Mouse (Mus musculus) intestine, postnatal 0 days (tissue): Measurements from ENCODE around the gene Gatad1. TPM values are rescaled to one million over a fixed set of nuclear protein-coding genes. Genes with fewer than 3 reads are reported as not detected.

Source experiments
- ATAC-seq: fragments of 200-750 bp; cut with Nextera tagmentation; 2 replicates; pipeline ENCODE4 v1.8.0; 2017; ENCODE audit warnings: mild to moderate bottlenecking, moderate TSS enrichment, moderate library complexity
- H3K27ac ChIP-seq: fragments of 300-500 bp; sonication (generic); 2 replicates; pipeline ENCODE4 v1.5.1; 2014; ENCODE audit warnings: mild to moderate bottlenecking, low read depth, low read length, moderate library complexity
- H3K27me3 ChIP-seq: fragments of 300-500 bp; sonication (generic); replicated peaks from 2 replicates; pipeline ENCODE4 v1.6.1; 2014; ENCODE audit warnings: low read length, mixed read lengths; ENCODE audit not compliant: control insufficient read depth, insufficient read depth
- H3K36me3 ChIP-seq: fragments of 300-500 bp; sonication (generic); 2 replicates; pipeline ENCODE4 v1.6.1; 2014; ENCODE audit warnings: mild to moderate bottlenecking, moderate library complexity; ENCODE audit not compliant: control insufficient read depth, insufficient read depth
- H3K4me1 ChIP-seq: fragments of 300-500 bp; sonication (generic); replicated peaks from 2 replicates; pipeline ENCODE4 v1.6.1; 2014; ENCODE audit warnings: antibody characterized with exemption, low read length, mixed read lengths; ENCODE audit not compliant: control insufficient read depth, insufficient read depth
- H3K4me2 ChIP-seq: fragments of 300-500 bp; sonication (generic); replicated peaks from 2 replicates; pipeline ENCODE4 v1.6.1; 2014; ENCODE audit warnings: low read depth, mild to moderate bottlenecking, moderate library complexity
- H3K4me3 ChIP-seq: fragments of 300-500 bp; sonication (generic); 2 replicates; pipeline ENCODE4 v1.5.1; 2014; ENCODE audit warnings: low read depth, low read length
- H3K9ac ChIP-seq: fragments of 300-500 bp; sonication (generic); 2 replicates; pipeline ENCODE4 v1.6.1; 2014; ENCODE audit warnings: mild to moderate bottlenecking, low read depth, low read length
- H3K9me3 ChIP-seq: fragments of 300-500 bp; sonication (generic); 2 replicates; pipeline ENCODE4 v1.6.1; 2016; ENCODE audit warnings: mixed run types; ENCODE audit not compliant: control insufficient read depth
- CTCF ChIP-seq: sonication (generic); IDR thresholded peaks from 2 replicates; pipeline ENCODE4 v1.5.1; 2016; ENCODE audit warnings: low read depth, mild to moderate bottlenecking, control low read depth, antibody characterized with exemption, moderate library complexity
- WGBS: fragments of 180-500 bp; shearing (Covaris S2); extraction: QIAGEN DNeasy Blood & Tissue Kit; methylation state at CpG from one replicate; pipeline ENCODE4 v1.1.7; 2014; 5-methylcytosine and 5-hydroxymethylcytosine counted together
- polyA plus RNA-seq: library from polyadenylated mRNA; unstranded; fragments of >200 nt; fragmentation: Nextera tagmentation; extraction: Ambion mirVana; gene quantifications from 2 replicates; pipeline ENCODE4 v1.2.1, GENCODE M21; 2015

Gatad1 gene
- polyA plus RNA-seq, 1 experiment from 2014 or later: 41.8 TPM

DNA sequence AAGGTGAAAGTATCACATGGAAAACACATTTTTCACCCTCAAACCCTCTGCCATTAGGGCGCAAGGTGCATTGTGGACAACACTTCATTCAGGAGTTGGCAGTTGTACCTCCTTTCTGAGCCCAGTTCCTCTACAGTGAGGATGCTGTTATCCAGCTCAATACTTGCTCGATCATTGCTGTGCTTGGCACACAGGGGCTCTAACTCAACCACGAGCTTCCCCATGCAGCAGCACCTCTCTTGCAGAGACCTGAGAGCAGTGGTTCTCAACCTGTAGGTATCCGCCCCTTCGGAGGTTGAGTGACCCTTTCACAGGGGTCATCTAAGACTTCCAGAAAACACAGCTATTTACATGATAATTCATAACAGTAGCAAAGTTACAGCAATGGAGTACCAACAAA is 5.4 kb downstream of the Gatad1 start:
- 84% methylated on average over 5 of the region's 5 CpGs for WGBS
- H3K9me3 ChIP-seq: no peaks in the 10 kb centered on the region
- no peak overlapping the region for H3K4me2 ChIP-seq
- no peak overlapping the region for H3K27ac ChIP-seq
- H3K4me3 ChIP-seq: no peak overlapping the region
- ATAC-seq: no peak
- no peak overlapping the region for H3K9ac ChIP-seq
- no peaks in the 10 kb centered on the region for H3K36me3 ChIP-seq
- TF ChIP-seq CTCF: no peak
- H3K27me3 ChIP-seq: no peaks in the 10 kb centered on the region
- 0 out of 2 replicates have a peak, but pooled peaks cover under 1% of the 10 kb centered on the region for H3K4me1 ChIP-seq

DNA sequence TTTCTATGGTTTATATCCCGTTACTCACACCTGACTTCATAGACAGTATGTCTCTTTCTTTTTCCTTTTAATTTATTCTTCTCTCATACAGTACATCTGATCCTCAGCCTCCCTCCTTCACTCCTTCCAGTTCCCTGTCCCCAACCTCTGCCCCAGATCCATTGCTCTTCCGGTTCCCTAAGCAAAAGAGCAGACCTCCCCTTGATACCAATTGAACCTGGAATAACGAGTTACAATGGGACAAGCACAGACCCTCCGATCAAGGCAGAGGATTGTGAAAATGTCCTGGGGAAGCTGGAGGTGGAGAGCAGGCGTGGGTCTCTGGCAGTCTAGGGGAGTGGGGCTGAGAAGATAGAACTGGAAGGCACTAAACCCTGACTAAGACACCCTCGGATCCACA is 6.1 kb downstream of the Gatad1 start, which contains the start of gene Tmbim7:
Gene Tmbim7 (plus strand): TSS at position 301 of the 400 bp plus-strand sequence.
- Histone ChIP-seq H3K27me3 (no peaks in the 10 kb centered on the region), H3K36me3 (no peaks in the 10 kb centered on the region), H3K9ac (no peak within 1 kb of the TSS), H3K4me1 (0 out of 2 replicates have a peak, but pooled peaks cover 3% of the 10 kb centered on the region), H3K4me3 (no peak within 1 kb of the TSS), H3K4me2 (no peak within 1 kb of the TSS), H3K27ac (no peak within 1 kb of the TSS), H3K9me3 (no peaks in the 10 kb centered on the region)
- no peak for TF ChIP-seq CTCF
- 82% methylated on average over 6 of the region's 6 CpGs for WGBS
- ATAC-seq: no peak

DNA sequence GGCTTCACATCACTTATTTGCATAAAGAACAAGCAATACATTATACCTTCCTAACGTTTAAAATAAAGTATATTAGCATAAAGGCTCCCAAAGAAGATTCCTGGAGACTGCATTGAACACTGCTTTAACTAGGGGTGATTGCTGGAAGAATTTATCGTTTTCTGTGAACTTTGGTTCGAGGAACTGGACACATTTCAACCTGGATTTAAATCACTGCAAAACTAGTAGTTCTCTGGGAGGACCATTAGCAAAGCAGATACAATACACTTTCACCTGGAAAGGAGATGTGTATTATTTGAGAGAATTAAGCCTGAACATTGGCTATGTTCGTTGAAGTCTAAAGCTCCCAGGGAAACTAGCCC is 8.2 kb downstream of the Gatad1 start:
- Histone ChIP-seq H3K27ac (no peak overlapping the region), H3K9ac (no peak overlapping the region), H3K27me3 (no peaks in the 10 kb centered on the region), H3K9me3 (no peaks in the 10 kb centered on the region), H3K4me3 (no peak overlapping the region), H3K4me1 (0 out of 2 replicates have a peak, but pooled peaks cover 3% of the 10 kb centered on the region), H3K36me3 (peaks cover 9% of the 10 kb centered on the region), H3K4me2 (no peak overlapping the region)
- 71% methylated on average over 4 of the region's 4 CpGs for WGBS
- no peak for ATAC-seq
- no peak for TF ChIP-seq CTCF

DNA sequence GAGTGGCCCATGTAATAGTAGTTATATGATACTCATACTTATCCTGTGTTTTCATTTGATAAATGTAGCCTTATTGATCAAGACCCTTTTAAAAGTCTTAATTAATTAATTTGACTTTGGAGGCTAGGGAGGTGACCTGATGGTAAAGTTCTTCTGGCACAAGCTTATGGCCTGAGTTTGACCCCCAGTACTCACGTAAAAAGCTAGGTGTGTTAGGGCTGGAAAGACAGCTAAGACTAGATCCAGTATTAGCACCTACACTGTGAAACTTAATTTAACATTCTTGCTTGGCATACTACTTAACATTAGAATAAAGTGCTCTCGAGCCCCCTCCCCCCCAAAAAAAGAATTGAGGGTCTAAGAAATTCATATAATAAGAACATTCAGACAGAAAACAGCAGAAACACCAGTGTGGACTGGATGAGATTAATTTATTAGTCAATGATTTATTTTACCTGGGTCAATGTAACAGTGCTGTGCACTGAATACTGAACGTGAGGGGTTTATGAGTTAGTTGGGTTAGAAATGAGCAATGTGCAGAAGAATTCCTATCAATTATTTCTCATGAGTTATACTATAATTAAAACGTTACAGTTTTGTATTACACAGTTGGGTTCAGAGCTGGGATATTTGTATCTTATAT is 8.7 kb downstream of the Gatad1 start:
- H3K27me3 ChIP-seq: no peaks in the 10 kb centered on the region
- H3K4me1 ChIP-seq: 0 out of 2 replicates have a peak, but pooled peaks cover 3% of the 10 kb centered on the region
- H3K36me3 ChIP-seq: peaks cover 12% of the 10 kb centered on the region
- TF ChIP-seq CTCF: no peak
- H3K4me2 ChIP-seq: peak overlapping the region; percentile 30; the same call in 1 of the 2 replicates
- peak overlapping the region; percentile 97; the same call in 1 of the 2 replicates for H3K4me3 ChIP-seq
- H3K9ac ChIP-seq: no peak overlapping the region
- no peak overlapping the region for H3K27ac ChIP-seq
- H3K9me3 ChIP-seq: no peaks in the 10 kb centered on the region
- ATAC-seq: peak; percentile 9; the same call in 1 of the 2 replicates
- 38% methylated on average over 4 of the region's 4 CpGs for WGBS

DNA sequence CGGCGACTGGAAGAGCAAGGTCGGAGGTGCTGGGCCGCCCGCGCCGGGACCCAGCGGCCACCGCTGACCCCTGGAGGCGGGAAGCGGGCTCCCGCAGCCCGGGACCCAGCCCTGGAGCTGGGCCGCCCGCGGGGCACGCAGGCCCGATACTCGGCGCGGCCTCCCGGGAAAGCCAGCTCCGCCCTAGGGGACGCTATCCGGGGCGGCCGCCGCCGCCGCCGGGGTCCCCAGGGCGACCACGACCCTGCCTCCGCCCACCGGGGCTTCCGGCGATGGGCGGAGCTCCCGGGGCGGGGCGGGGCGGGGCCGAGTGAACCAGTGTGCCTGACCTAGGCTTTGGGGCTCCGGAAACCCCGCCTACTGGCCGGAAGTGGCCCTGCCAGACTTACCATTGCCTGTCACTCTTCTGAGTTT is 9.3 kb downstream of the Gatad1 start:
- H3K36me3 ChIP-seq: peaks cover 16% of the 10 kb centered on the region
- under 1% methylated on average over 32 of the region's 46 CpGs for WGBS
- H3K4me3 ChIP-seq: peak overlapping the region; percentile 97
- peak; percentile 93 for ATAC-seq
- 0 out of 2 replicates have a peak, but pooled peaks cover 3% of the 10 kb centered on the region for H3K4me1 ChIP-seq
- H3K27ac ChIP-seq: peak overlapping the region; percentile 95
- H3K27me3 ChIP-seq: no peaks in the 10 kb centered on the region
- peak; percentile 36; the same call in 1 of the 2 replicates for TF ChIP-seq CTCF
- peak overlapping the region; percentile 92 for H3K9ac ChIP-seq
- no peaks in the 10 kb centered on the region for H3K9me3 ChIP-seq
- peak overlapping the region; percentile 62 for H3K4me2 ChIP-seq

DNA sequence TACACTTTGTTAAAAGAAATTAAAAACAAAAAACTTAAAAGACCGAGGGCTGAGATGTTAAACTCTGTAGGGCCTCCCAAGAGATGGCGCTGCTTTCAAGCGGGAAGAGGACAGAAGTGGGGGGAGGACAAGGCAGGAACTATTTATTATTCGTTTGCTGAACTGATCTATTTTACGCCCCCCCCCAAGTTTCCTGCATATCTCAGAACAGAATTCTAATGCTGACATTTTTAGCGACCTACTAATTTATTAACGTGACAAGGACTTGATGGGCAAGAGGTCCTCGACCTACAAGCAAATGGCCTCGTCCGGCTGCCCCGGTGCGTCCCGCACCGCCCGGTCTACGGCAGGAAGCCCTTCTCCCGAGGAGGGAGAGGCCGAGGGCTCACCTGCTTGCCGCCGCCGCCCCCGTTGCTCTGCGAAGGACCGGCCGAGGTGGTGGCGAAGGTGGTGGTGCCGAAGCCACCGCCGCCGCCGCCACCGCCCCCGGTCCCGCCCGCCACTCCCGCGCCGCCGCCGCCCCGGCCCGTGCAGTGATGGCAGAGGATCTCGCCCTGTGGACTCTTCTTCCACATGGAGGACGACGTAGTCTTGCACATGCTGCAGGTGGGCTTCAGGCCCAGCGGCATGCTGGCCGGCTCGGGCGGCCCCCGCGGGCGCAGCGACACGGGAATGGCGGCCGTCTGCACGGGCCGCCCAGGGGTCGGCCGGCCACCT is 9.8 kb downstream of the Gatad1 start:
- ATAC-seq: peak; percentile 76
- TF ChIP-seq CTCF: peak; percentile 78
- peak overlapping the region; percentile 62 for H3K4me2 ChIP-seq
- peak overlapping the region; percentile 95 for H3K27ac ChIP-seq
- H3K9me3 ChIP-seq: no peaks in the 10 kb centered on the region
- H3K4me3 ChIP-seq: peak overlapping the region; percentile 97
- peaks cover 21% of the 10 kb centered on the region for H3K36me3 ChIP-seq
- under 1% methylated on average over 58 of the region's 60 CpGs for WGBS
- H3K9ac ChIP-seq: peak overlapping the region; percentile 92
- no peaks in the 10 kb centered on the region for H3K27me3 ChIP-seq
- H3K4me1 ChIP-seq: 0 out of 2 replicates have a peak, but pooled peaks cover 3% of the 10 kb centered on the region
